Mouse (Mus musculus) hindbrain, postnatal 0 days (tissue): ENCODE measurements at regions not wholly inside any gene's neighbourhood (a gene's known extent, or its start where the extent isn't known, plus 50 kb on each side); places are given as distances from the start of the nearest gene placed in this dataset.
A peak's percentile ranks its signal among the peaks of the same experiment; 100 is the strongest.

Source experiments
- ATAC-seq: fragments of 200-750 bp; cut with Nextera tagmentation; 2 replicates; pipeline ENCODE4 v1.8.0; 2017; ENCODE audit warnings: mild to moderate bottlenecking, moderate TSS enrichment, moderate library complexity
- DNase-seq: peaks from one replicate; pipeline ENCODE4 v3.0.0-alpha.2; 2015; ENCODE audit warnings: low spot score
- H3K27ac ChIP-seq: fragments of 300-500 bp; sonication (generic); 2 replicates; pipeline ENCODE4 v1.5.1; 2014; ENCODE audit warnings: mild to moderate bottlenecking
- H3K27me3 ChIP-seq: fragments of 300-500 bp; sonication (generic); 2 replicates; pipeline ENCODE4 v1.6.1; 2014; ENCODE audit warnings: low read length, mixed read lengths; ENCODE audit not compliant: insufficient read depth
- H3K36me3 ChIP-seq: fragments of 300-500 bp; sonication (generic); 2 replicates; pipeline ENCODE4 v1.6.1; 2014; ENCODE audit warnings: low read length, mixed read lengths; ENCODE audit not compliant: insufficient read depth
- H3K4me1 ChIP-seq: fragments of 300-500 bp; sonication (generic); 2 replicates; pipeline ENCODE4 v1.6.1; 2014; ENCODE audit warnings: antibody characterized with exemption, low read length, mixed read lengths; ENCODE audit not compliant: insufficient read depth
- H3K4me2 ChIP-seq: fragments of 300-500 bp; sonication (generic); 2 replicates; pipeline ENCODE4 v1.6.1; 2014; ENCODE audit warnings: low read depth, mild to moderate bottlenecking, low read length, moderate library complexity, mixed read lengths
- H3K4me3 ChIP-seq: fragments of 300-500 bp; sonication (generic); 2 replicates; pipeline ENCODE4 v1.5.1; 2014; ENCODE audit warnings: low read length
- H3K9ac ChIP-seq: fragments of 300-500 bp; sonication (generic); replicated peaks from 2 replicates; pipeline ENCODE4 v1.6.1; 2014; ENCODE audit warnings: mild to moderate bottlenecking, low read length, moderate library complexity, mixed read lengths
- H3K9me3 ChIP-seq: fragments of 300-500 bp; sonication (generic); 2 replicates; pipeline ENCODE4 v1.6.1; 2016; ENCODE audit warnings: low read length, mixed read lengths
- CTCF ChIP-seq: IDR thresholded peaks from 2 replicates; pipeline ENCODE4 v1.5.1; 2016; ENCODE audit warnings: antibody characterized with exemption, control low read depth, low read depth
- WGBS: fragments of 180-500 bp; shearing (Covaris S2); extraction: QIAGEN DNeasy Blood & Tissue Kit; methylation state at CpG from one replicate; pipeline ENCODE4 v1.1.7; 2014; 5-methylcytosine and 5-hydroxymethylcytosine counted together

DNA sequence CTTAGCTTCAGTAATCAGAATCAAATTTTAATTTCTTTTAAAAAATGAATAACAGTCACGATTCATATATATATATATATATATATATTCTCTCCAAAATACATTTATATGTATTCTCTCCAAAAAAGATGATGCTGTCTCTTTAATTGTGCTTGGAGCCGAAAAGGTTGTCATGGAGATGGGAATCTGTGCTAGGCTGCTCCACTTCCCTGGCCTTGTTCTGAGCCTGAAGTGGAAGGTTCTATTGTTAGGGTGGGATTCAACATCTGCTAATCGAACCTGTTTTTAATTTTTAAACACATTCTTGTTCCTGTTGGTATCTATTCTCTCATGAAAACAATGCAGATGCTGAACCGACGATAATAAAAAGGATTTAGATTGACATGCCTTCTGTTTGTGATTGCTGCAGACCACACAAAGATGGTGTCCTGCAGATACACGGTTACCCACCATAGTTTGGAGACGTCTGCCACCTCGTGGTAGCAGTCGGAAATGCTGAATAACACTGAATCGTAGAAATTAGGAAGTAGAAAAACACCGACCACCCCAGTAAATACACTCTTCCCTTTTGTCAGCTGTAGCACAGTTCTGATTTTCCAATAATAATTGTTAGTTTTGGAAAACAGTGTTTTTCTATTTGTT lies 77.9 kb upstream of the Plppr4 start:
- Histone ChIP-seq H3K36me3 (no peaks in the 10 kb centered on the region), H3K9me3 (no peaks in the 10 kb centered on the region), H3K4me1 (no peaks in the 10 kb centered on the region), H3K4me2 (0 out of 2 replicates have a peak overlapping the region, but pooled peaks have one; percentile 7), H3K27me3 (no peaks in the 10 kb centered on the region), H3K9ac (no peak overlapping the region), H3K27ac (no peak overlapping the region), H3K4me3 (no peak overlapping the region)
- DNase-seq (peak; percentile 94), ATAC-seq (peak; percentile 96)
- peak; percentile 90 for TF ChIP-seq CTCF
- WGBS, result 12% methylated on average over 11 of the region's 11 CpGs

- Histone ChIP-seq H3K27ac (no peak overlapping the region), H3K4me3 (no peak overlapping the region), H3K9me3 (no peaks in the 10 kb centered on the region), H3K36me3 (no peaks in the 10 kb centered on the region), H3K27me3 (no peaks in the 10 kb centered on the region), H3K4me2 (no peak overlapping the region), H3K9ac (no peak overlapping the region), H3K4me1 (no peaks in the 10 kb centered on the region)
- ATAC-seq, result peak; percentile 82
- no peak for TF ChIP-seq CTCF
- 56% methylated on average over 1 of the region's 1 CpGs for WGBS
- peak; percentile 51 for DNase-seq
These were observed 63.9 kb upstream of the Plppr4 start for GRCm38 (mm10) chr3:117424526-117424925.

DNA sequence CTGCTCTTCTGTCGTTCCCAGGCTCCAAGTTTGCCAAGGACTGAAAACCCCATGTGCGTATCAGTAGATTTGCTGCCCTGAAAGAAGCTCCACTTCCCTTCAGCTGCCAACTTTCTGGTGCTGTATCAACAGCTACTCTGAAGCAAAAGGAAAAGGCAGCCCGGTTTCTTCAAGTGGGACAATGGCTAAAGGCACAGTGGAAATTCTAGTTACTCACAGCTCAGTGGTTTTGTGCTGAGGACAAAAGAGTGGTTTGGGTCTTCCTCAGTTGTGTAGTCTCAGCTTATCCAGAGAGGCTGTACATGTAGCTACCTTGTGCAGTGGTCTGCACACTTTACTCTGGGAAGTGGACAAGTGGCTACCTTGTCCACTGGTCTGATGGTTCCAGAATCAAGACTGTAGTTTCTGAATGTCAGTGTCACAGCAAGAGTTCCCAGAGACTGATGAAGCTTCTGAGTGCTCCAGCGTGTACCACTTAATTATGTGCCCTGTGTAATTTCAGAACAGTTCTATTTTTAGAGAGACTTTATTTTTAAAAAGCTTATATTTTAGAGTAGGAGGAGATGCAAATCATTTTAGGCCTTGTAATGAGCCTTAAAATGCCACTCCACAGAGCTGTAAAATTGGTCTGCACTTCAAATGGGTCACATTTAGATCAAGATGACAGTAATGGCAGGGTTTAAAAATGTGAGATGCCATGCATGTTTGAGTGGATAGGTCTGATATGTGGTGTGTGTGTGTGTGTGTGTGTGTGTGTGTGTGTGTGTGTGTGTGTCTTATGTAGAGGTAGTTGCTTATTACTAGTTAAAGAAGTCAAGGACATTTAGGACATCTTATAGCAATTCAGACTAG lies 52.4 kb upstream of the Plppr4 start:
- Histone ChIP-seq H3K9ac (no peak overlapping the region), H3K4me2 (no peak overlapping the region), H3K27ac (no peak overlapping the region), H3K36me3 (no peaks in the 10 kb centered on the region), H3K9me3 (no peaks in the 10 kb centered on the region), H3K4me1 (no peaks in the 10 kb centered on the region), H3K27me3 (no peaks in the 10 kb centered on the region), H3K4me3 (no peak overlapping the region)
- WGBS, result 65% methylated on average over 4 of the region's 4 CpGs
- DNase-seq, result no peak
- 0 out of 2 replicates have a peak, but pooled peaks have one; percentile 56 for ATAC-seq
- no peak for TF ChIP-seq CTCF
